Mouse (Mus musculus) embryo, embryonic 11.5 days (tissue): ENCODE measurements around the gene D230025D16Rik.
A peak's percentile ranks its signal among the peaks of the same experiment; 100 is the strongest.

Source experiments
- DNase-seq: peaks from one replicate; pipeline ENCODE4 v3.0.0-alpha.2; 2012; ENCODE audit warnings: low read depth, low spot score

D230025D16Rik gene

GRCm38 (mm10) chr8:105237442-105238142, 12.6 kb downstream of the D230025D16Rik start:
- DNase-seq: no peak

- DNase-seq: no peak
These were observed 16.1 kb downstream of the D230025D16Rik start for GRCm38 (mm10) chr8:105241016-105241415.

- DNase-seq: no peak
These were observed 27.0 kb downstream of the D230025D16Rik start for GRCm38 (mm10) chr8:105251954-105252353.

- no peak for DNase-seq
These were observed 28.0 kb downstream of the D230025D16Rik start for GRCm38 (mm10) chr8:105252680-105253537.

- no peak for DNase-seq
These were observed 28.8 kb downstream of the D230025D16Rik start for GRCm38 (mm10) chr8:105253766-105254151.

- peak; percentile 82 for DNase-seq
These were observed 29.4 kb downstream of the D230025D16Rik start for GRCm38 (mm10) chr8:105254152-105254965.

GRCm38 (mm10) chr8:105254966-105255350, 30.0 kb downstream of the D230025D16Rik start, which contains the start of gene B3gnt9:
TSS of gene B3gnt9 (minus strand) at chr8:105255153.
- no peak for DNase-seq

- no peak for DNase-seq
These were observed 32.6 kb downstream of the D230025D16Rik start for GRCm38 (mm10) chr8:105257318-105258114.

- no peak for DNase-seq
These were observed 34.2 kb downstream of the D230025D16Rik start for GRCm38 (mm10) chr8:105258911-105259720.

- no peak for DNase-seq
These were observed 34.9 kb downstream of the D230025D16Rik start for GRCm38 (mm10) chr8:105259721-105260320.

GRCm38 (mm10) chr8:105260371-105261099, 35.6 kb downstream of the D230025D16Rik start:
- DNase-seq: no peak

- DNase-seq: no peak
These were observed 36.5 kb downstream of the D230025D16Rik start for GRCm38 (mm10) chr8:105261326-105261980.

GRCm38 (mm10) chr8:105263244-105263912, 38.4 kb downstream of the D230025D16Rik start:
- DNase-seq: no peak

- no peak for DNase-seq
These were observed 39.4 kb downstream of the D230025D16Rik start, which contains the start of the genes Tradd and Fbxl8 for GRCm38 (mm10) chr8:105264024-105264982. TSS of gene Tradd (minus strand) at chr8:105264609. TSS of gene Fbxl8 (plus strand) at chr8:105264648.

GRCm38 (mm10) chr8:105265128-105265527, 40.2 kb downstream of the D230025D16Rik start:
- DNase-seq: no peak

- DNase-seq: no peak
These were observed 41.8 kb downstream of the D230025D16Rik start for GRCm38 (mm10) chr8:105266775-105267174.
